Mouse (Mus musculus) cerebellum, adult 2 months (tissue): Measurements from ENCODE around the gene S1pr4. TPM values are rescaled to one million over a fixed set of nuclear protein-coding genes. Genes with fewer than 3 reads are reported as not detected.
A peak's percentile ranks its signal among the peaks of the same experiment; 100 is the strongest.

Source experiments
- DNase-seq, 2 experiments: peaks; one replicate each; pipeline ENCODE4 v3.0.0; 2021
- H3K27ac ChIP-seq: fragments of 200-500 bp; 2 replicates; pipeline ENCODE4 v1.5.1; 2012; ENCODE audit warnings: low read length, control low read depth, inconsistent platforms; ENCODE audit not compliant: insufficient read depth
- H3K27me3 ChIP-seq: fragments of 200-500 bp; 2 replicates; pipeline ENCODE4 v1.6.1; 2012; ENCODE audit warnings: inconsistent platforms, mild to moderate bottlenecking, low read length, moderate library complexity; ENCODE audit not compliant: control insufficient read depth, insufficient read depth
- H3K4me1 ChIP-seq: fragments of 200-500 bp; 2 replicates; pipeline ENCODE4 v1.6.1; 2011; ENCODE audit warnings: low read length; ENCODE audit not compliant: control insufficient read depth, insufficient read depth
- H3K4me3 ChIP-seq: fragments of 200-500 bp; replicated peaks from 2 replicates; pipeline ENCODE3; 2011; ENCODE audit warnings: mild to moderate bottlenecking, low read depth, low read length, control low read depth; ENCODE audit not compliant: insufficient read depth
- CTCF ChIP-seq: fragments of 200-500 bp; IDR thresholded peaks from 2 replicates; pipeline ENCODE4 v1.5.1; 2011; ENCODE audit warnings: low read depth, mild to moderate bottlenecking, control low read depth, low read length, moderate library complexity, borderline replicate concordance; ENCODE audit not compliant: insufficient read depth
- POLR2A ChIP-seq: fragments of 200-500 bp; IDR thresholded peaks from 2 replicates; pipeline ENCODE4 v1.6.1; 2011; ENCODE audit warnings: low read length, control low read depth, borderline replicate concordance; ENCODE audit not compliant: insufficient read depth
- WGBS: fragments of 180-500 bp; shearing (Covaris S2); methylation state at CpG from one replicate; pipeline ENCODE4 v1.1.7; 2018; 5-methylcytosine and 5-hydroxymethylcytosine counted together
- polyA plus RNA-seq: library from polyadenylated mRNA; depleted of rRNA; stranded (reverse); fragments of >200 nt; gene quantifications from 2 replicates; pipeline ENCODE4 v1.2.3, GENCODE M21; 2012

The S1pr4 gene
- polyA plus RNA-seq, 1 experiment = 1.1 TPM

DNA sequence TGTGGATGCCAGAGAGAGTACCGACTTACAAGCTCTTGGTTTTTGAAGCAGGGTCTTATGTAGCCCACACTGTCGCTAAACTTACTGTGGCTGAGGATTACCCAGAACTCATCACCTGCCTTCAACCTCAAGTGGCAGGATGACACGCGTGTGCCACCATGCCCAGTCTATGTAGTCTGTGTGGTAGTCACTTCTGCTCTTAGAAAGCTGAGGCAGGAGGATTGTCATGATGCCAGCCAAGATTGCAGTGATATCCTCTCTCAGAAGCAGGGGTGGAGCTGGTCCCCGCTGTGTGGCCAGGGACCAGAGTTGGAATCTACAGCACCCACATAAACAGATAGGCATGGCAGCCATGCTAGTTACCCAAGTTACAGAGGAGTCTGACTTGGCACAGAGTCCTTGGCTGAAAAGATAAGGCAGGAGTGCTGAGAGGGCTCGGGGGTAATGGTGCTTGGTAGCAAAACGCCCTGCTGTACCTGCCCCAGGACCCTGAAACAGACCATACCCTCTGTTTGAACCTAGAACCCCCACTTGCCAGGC, 14.4 kb downstream of the S1pr4 start:
- H3K4me3 ChIP-seq = no peak overlapping the region
- TF ChIP-seq CTCF (no peak), POLR2A (no peak)
- no peak for DNase-seq
- H3K4me1 ChIP-seq = 0 out of 2 replicates have a peak, but pooled peaks cover 2% of the 10 kb centered on the region
- H3K27me3 ChIP-seq = no peaks in the 10 kb centered on the region
- no peak overlapping the region for H3K27ac ChIP-seq
- WGBS = 67% methylated on average over 7 of the region's 7 CpGs

- Histone ChIP-seq H3K27me3 (no peaks in the 10 kb centered on the region), H3K4me3 (no peak overlapping the region), H3K4me1 (0 out of 2 replicates have a peak, but pooled peaks cover 2% of the 10 kb centered on the region), H3K27ac (no peak overlapping the region)
- TF ChIP-seq CTCF (no peak), POLR2A (no peak)
- no peak for DNase-seq
- WGBS = 14% methylated on average over 2 of the region's 2 CpGs
Measured at GRCm38 (mm10) chr10:81485060-81485449, 14.9 kb downstream of the S1pr4 start.

- TF ChIP-seq CTCF (no peak), POLR2A (no peak)
- Histone ChIP-seq H3K27me3 (no peaks in the 10 kb centered on the region), H3K27ac (no peak overlapping the region), H3K4me1 (peaks cover 5% of the 10 kb centered on the region; the same call in 1 of the 2 replicates), H3K4me3 (no peak overlapping the region)
- WGBS = 36% methylated on average over 6 of the region's 6 CpGs
- DNase-seq = no peak
Measured at GRCm38 (mm10) chr10:81484441-81485059, 15.4 kb downstream of the S1pr4 start.

DNA sequence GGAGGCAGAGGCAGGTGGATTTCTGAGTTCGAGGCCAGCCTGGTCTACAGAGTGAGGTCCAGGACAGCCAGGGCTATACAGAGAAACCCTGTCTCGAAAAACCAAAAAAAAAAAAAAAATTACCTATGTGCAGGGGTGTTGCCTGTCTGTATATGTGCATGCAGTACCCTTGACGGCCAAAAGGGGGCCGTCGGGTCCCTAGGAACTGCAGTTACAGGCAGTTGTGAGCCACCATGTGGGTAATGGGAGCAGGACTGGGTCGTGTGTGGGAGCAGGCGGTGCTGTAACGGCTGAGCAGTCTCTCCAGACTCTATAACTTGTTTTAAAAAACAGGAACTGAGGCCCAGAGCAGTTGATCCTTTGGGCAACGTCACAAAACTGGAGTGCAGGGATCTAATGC, 15.9 kb downstream of the S1pr4 start:
- H3K4me3 ChIP-seq = no peak overlapping the region
- peaks cover 5% of the 10 kb centered on the region; the same call in 1 of the 2 replicates for H3K4me1 ChIP-seq
- WGBS = 14% methylated on average over 9 of the region's 9 CpGs
- H3K27me3 ChIP-seq = no peaks in the 10 kb centered on the region
- TF ChIP-seq POLR2A (no peak), CTCF (peak; percentile 58; the same call in 1 of the 2 replicates)
- DNase-seq = peak in 1 of 2 experiments; percentile 50
- no peak overlapping the region for H3K27ac ChIP-seq

GRCm38 (mm10) chr10:81482533-81482889, 17.4 kb downstream of the S1pr4 start, which contains the start of gene Celf5:
TSS of gene Celf5 (minus strand) at chr10:81482709.
- WGBS = under 1% methylated on average over 36 of the region's 36 CpGs
- H3K27ac ChIP-seq = peak within 1 kb of the TSS; percentile 26; the same call in 1 of the 2 replicates
- peak; percentile 56 for TF ChIP-seq POLR2A
- TF ChIP-seq CTCF = peak; percentile 57
- peaks cover 5% of the 10 kb centered on the region; the same call in 1 of the 2 replicates for H3K4me1 ChIP-seq
- peak within 1 kb of the TSS; percentile 95 for H3K4me3 ChIP-seq
- H3K27me3 ChIP-seq = no peaks in the 10 kb centered on the region
- peak; percentile 76 to 83 for DNase-seq

DNA sequence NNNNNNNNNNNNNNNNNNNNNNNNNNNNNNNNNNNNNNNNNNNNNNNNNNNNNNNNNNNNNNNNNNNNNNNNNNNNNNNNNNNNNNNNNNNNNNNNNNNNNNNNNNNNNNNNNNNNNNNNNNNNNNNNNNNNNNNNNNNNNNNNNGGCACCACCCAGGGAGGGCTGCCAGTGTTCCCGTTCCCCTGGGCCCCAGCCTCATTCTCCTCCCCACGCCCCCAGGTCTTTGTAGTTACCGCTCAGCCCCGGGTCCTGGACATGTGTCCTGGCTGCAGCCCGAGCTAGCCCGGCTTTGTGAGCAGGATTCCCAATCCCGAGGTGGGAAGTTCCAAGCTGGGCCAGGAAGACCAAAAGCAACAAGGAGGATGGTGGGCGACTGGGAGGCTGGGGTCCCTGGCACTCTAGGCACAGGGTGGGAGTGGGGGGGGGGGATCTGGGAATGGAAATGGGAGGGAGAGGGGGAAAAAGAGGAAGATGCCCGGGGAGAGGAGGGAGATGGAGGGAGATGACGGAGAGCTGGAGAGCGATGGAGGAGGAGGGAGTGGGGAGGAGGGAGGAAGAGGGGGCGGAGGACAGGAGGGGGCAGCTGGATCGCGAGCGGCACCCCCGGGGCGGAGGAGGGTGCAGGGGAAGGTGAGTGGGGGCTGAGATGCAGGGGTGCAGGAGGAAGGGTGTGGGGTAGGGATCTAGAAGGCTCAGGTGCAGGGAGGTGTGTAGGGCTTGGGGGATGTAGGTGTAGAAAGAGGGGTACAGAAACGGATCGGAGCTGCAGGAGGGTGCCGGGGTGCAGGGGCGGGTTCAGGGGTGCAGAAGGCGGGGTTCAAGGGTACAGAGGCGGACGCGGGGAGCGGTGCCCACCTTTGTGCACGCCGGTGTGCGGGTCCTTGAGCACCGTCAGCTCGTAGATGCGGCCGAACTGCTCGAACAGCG, 18.1 kb downstream of the S1pr4 start:
- no peak for TF ChIP-seq CTCF
- no peak for TF ChIP-seq POLR2A
- peak in 1 of 2 experiments; percentile 53 for DNase-seq
- H3K27me3 ChIP-seq = no peaks in the 10 kb centered on the region
- peak overlapping the region; percentile 95 for H3K4me3 ChIP-seq
- H3K4me1 ChIP-seq = peaks cover 5% of the 10 kb centered on the region; the same call in 1 of the 2 replicates
- WGBS = 2% methylated on average over 34 of the region's 35 CpGs
- H3K27ac ChIP-seq = peak overlapping the region; percentile 26; the same call in 1 of the 2 replicates

GRCm38 (mm10) chr10:81474461-81474860, 25.5 kb downstream of the S1pr4 start:
- no peak for DNase-seq
- H3K4me1 ChIP-seq = peaks cover 7% of the 10 kb centered on the region; the same call in 1 of the 2 replicates
- 87% methylated on average over 10 of the region's 10 CpGs for WGBS
- H3K27me3 ChIP-seq = no peaks in the 10 kb centered on the region
- H3K4me3 ChIP-seq = no peak overlapping the region
- TF ChIP-seq POLR2A (no peak), CTCF (no peak)
- H3K27ac ChIP-seq = no peak overlapping the region
